Mouse (Mus musculus) A20 (cell line): ENCODE measurements around the gene Nos1ap.

Experiments used
- DNase-seq: peaks from one replicate; pipeline ENCODE4 v3.0.0-alpha.2; 2011; ENCODE audit warnings: low read depth, low spot score

The Nos1ap gene

DNA sequence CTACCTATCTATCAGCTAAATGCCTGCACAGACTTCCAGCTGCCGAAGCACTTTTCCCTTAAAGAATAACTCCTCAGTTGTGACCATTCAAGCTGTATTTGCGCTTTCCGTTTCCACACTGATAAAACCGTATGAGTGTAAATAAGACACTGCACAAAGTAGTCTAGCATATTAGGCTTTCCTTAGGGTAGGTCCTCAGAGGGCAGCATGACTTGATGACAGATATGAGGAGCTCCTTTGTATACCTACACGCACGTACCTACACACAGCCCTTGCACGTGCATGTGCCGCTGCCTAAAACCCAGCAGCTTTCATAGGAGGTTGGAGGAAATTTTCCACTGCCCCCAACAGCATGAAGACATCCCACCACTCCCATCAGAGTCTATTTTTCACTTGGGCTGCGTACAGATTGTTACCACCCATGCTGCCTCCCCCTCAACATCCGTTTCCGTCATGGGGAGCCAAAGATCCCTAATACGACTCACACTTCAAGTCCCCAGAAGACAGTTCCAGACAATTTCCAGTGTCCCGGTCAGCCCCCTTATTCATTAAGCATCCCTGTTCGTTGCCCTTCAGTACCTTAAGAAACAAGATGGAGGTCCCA is 41.4 kb downstream of the Nos1ap start:
- no peak for DNase-seq

- no peak for DNase-seq
These were observed 43.4 kb downstream of the Nos1ap start for GRCm38 (mm10) chr1:170546297-170546696.

GRCm38 (mm10) chr1:170545286-170545685 is 44.4 kb downstream of the Nos1ap start:
- DNase-seq = no peak

- no peak for DNase-seq
These were observed 50.2 kb downstream of the Nos1ap start for GRCm38 (mm10) chr1:170539507-170539906.

GRCm38 (mm10) chr1:170538481-170539061 is 51.1 kb downstream of the Nos1ap start:
- no peak for DNase-seq

GRCm38 (mm10) chr1:170536344-170536743 is 53.3 kb downstream of the Nos1ap start:
- DNase-seq = no peak

DNA sequence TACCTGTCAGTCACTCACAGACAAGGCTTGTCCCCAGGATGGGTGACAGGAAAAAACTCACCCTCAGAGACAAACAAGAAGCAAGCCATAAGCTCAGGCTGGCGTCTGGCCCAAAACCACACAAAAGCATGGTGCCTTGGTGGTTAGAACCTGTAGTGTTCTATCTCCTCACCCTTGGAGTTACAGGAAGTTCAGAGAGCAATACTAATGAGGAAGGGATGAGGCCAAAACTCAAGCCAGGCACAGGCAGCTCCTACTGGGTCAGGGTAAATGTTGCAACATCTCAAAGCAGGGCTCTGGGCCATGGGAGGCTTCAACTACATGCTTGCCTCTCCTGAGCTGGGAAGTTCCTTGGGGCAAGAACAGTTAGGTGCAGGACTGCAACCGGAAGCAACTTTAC is 54.4 kb downstream of the Nos1ap start:
- no peak for DNase-seq

DNA sequence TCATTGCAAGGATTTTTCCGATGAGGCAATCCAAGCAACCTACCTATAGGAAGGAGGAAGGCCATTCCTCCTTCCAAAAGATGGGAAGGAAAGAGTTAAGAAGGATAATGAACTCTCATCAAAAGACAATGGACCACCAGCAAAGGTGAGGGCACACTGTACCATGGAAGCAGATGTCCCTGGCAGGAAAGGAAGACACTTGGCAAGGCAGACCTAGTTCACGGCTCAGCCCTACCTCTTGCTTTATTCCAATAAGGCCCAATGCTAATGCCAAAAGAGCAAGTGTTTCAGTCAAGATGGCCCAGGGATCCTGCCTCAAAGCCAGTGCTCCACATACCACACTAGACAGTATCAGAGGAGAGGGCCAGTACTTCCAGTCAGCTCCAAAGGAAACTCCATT is 58.4 kb downstream of the Nos1ap start:
- DNase-seq = no peak

DNA sequence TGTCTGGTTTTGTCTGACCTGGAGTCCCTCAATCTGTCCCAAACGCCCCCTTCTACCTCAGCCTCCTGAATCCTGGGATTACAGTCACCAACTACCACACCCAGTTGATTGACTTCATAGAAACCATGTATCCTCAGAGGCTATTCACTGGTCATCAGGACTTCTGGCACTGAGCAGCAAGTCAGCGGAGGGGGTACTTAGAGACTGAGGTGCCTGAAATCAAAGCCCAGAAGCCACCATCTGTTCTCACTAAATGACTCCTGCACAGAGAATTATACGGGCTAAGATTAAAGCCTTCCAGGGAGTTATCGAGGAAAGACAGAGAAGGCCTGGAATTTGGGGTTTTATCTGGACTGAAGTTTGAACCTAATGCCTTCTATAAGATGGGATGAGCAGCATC is 59.2 kb downstream of the Nos1ap start:
- no peak for DNase-seq

DNA sequence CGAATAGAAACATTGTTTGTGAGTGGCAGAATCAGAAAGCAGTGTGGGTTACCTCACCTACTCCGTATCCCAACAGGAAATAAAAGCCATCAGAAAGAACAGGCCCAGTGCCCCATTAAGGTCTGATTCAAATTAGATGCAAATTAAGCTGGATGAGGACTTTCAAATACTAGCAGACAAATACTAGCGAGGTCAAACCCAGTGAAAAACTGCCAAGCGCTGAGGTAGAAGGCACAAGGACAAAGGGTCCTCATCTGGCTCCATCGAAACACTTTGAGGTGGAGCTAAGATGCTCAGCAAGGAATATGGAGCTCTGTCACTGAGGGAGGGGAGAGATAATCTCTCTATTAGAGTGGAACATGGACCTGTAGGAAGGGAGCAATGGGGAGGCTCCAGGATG is 66.8 kb downstream of the Nos1ap start:
- no peak for DNase-seq

DNA sequence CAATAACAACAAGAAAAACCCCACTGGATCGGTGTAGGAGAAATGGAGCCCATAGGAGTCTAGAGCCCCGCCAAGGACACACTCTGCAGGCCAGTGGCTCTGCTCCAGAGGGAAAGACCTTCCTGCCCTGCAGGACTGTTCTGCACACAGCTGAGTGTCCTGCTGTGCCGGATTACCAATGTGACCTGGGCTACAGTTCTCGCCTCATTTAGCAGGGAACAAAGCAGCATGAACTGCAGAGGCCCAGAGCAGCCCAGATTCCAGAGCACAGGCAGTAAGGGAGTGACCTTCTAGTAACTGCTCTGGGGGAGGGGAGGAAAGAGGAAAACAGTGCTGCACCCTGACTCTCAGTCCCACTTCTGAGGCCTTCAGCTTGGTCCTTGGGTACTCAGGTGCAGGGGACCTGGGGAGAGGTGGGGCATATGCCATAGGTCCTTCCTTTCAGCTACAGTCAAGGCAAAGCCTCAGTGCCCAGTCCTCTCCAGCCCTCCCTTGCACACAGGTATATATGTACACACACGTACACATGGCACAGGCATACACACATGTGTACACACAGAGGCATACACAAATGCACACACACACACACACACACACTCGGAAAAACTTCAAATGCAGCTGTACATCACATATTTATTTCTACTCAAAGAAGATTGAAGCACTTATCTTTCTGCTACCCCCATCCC is 68.0 kb downstream of the Nos1ap start:
- DNase-seq = no peak

DNA sequence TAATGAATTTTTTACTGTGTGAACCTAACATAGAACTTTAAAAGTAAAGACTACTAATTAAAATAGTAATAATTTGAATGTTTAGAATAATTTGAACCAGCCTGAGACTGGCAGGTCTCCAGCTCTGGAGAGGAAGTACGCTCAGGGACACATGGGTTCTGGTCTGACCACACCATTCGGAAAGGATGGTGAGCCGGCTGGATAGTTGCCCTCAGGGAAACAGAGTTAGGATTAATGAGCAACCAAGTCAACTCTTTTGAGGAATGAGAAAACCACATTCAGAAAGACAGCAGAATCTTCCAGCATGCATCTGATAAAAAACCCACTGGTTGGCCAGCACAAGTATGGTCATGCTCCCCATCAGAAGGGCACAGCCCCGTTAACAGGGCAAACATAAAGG is 69.5 kb downstream of the Nos1ap start:
- DNase-seq = no peak

DNA sequence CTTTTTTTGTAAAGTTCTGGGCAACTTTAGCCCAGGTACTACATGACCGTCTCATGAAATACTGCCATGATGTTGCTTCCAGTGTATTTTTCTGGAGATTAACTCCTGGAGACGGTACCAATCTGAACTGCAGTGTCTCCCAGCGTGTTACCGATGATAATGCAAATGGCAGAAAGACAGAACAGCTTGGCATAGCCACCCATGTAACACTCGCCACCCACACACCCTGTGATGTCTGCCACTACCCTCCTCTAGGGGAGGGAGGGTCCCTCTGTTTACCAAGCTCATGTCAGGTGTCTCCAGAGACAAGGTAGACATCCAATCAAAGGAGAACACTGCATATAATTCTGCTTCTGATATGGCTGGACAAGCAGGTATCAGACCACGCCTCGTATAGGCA is 70.0 kb downstream of the Nos1ap start:
- no peak for DNase-seq

GRCm38 (mm10) chr1:170516182-170516581 is 73.5 kb downstream of the Nos1ap start:
- DNase-seq = no peak

GRCm38 (mm10) chr1:170515455-170515854 is 74.2 kb downstream of the Nos1ap start:
- no peak for DNase-seq

- no peak for DNase-seq
These were observed 75.4 kb downstream of the Nos1ap start for GRCm38 (mm10) chr1:170514226-170514625.

GRCm38 (mm10) chr1:170512429-170513097 is 77.1 kb downstream of the Nos1ap start:
- DNase-seq = no peak

DNA sequence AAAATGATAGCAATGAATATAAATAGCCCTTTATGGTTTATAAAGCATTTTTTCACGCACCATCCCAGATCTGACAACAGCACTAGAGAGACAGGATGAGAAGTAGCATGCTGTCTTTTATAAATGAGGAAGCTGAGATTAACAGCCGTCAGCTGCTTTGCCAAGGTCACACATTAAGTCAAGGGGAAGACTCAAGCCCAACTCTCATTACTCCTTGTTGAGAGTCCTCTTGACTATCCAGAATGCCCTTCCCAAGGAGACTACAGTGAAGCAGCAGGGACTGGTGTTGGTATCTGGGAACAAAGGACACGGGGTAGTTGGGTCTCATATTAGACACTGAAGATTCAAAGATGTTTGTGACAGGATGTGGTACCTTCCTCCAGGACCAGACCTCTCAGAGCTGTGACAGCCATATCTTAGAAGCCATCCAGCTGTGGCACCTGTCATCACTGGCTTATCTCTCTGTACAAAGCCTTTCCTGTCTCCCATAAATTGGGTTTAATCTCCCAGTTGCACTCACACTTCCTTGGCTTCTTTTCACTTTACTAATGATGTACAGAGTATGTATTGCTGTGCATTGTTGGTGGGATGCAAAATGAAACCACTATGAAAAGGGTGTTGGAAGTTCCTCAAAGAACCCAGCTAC is 78.9 kb downstream of the Nos1ap start:
- no peak for DNase-seq

DNA sequence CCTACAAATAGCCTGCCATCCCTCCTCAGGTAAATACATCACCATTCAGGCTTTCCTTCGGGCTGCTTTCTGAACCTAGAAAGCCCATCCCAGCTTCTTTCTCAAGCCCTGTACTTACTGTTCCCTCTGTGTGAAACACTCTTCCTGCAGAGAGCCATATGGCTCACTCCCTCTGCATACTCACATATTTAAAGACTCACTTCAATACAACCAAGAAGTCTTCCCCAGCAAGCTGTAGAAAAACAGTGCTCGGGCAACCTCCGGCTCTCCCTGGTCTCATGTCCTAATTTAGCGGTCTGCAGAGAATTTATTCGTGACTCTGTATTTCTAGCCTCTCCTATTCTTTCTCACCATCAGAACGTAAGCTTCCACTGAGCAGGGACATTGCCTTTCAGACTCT is 83.4 kb downstream of the Nos1ap start:
- DNase-seq = no peak

GRCm38 (mm10) chr1:170505107-170505506 is 84.6 kb downstream of the Nos1ap start:
- DNase-seq = no peak

- no peak for DNase-seq
These were observed 85.3 kb downstream of the Nos1ap start for GRCm38 (mm10) chr1:170504378-170504777.

- no peak for DNase-seq
These were observed 86.4 kb downstream of the Nos1ap start for GRCm38 (mm10) chr1:170503277-170503739.
